Mouse (Mus musculus) liver, embryonic 15.5 days (tissue): ENCODE data around the gene Ccnjl. TPM values are rescaled to one million over a fixed set of nuclear protein-coding genes. Genes with fewer than 3 reads are reported as not detected.
A peak's percentile ranks its signal among the peaks of the same experiment; 100 is the strongest.

Experiments used
- ATAC-seq: fragments of 200-750 bp; cut with Nextera tagmentation; 2 replicates; pipeline ENCODE4 v1.8.0; 2017; ENCODE audit warnings: moderate number of reproducible peaks, mild to moderate bottlenecking, moderate library complexity; ENCODE audit not compliant: insufficient read depth
- H3K27ac ChIP-seq: fragments of 300-500 bp; sonication (generic); replicated peaks from 2 replicates; pipeline ENCODE4 v1.5.1; 2015; ENCODE audit warnings: mild to moderate bottlenecking, inconsistent platforms
- H3K27me3 ChIP-seq: fragments of 300-500 bp; sonication (generic); 2 replicates; pipeline ENCODE4 v1.6.1; 2015; ENCODE audit warnings: mild to moderate bottlenecking, inconsistent platforms
- H3K36me3 ChIP-seq: fragments of 300-500 bp; sonication (generic); replicated peaks from 2 replicates; pipeline ENCODE4 v1.6.1; 2015; ENCODE audit warnings: moderate library complexity, mild to moderate bottlenecking, inconsistent platforms
- H3K4me1 ChIP-seq: fragments of 300-500 bp; sonication (generic); replicated peaks from 2 replicates; pipeline ENCODE4 v1.6.1; 2015; ENCODE audit warnings: inconsistent platforms
- H3K4me2 ChIP-seq: fragments of 300-500 bp; sonication (generic); 2 replicates; pipeline ENCODE4 v1.6.1; 2015; ENCODE audit warnings: moderate library complexity, mild to moderate bottlenecking, inconsistent platforms
- H3K4me3 ChIP-seq: fragments of 300-500 bp; sonication (generic); replicated peaks from 2 replicates; pipeline ENCODE4 v1.5.1; 2015; ENCODE audit warnings: mild to moderate bottlenecking, inconsistent platforms
- H3K9ac ChIP-seq: fragments of 300-500 bp; sonication (generic); 2 replicates; pipeline ENCODE4 v1.6.1; 2015; ENCODE audit warnings: moderate library complexity, mild to moderate bottlenecking, inconsistent platforms
- H3K9me3 ChIP-seq: fragments of 300-500 bp; sonication (generic); replicated peaks from 2 replicates; pipeline ENCODE4 v1.6.1; 2016; ENCODE audit warnings: inconsistent platforms
- WGBS: fragments of 180-500 bp; shearing (Covaris S2); methylation state at CpG from one replicate; pipeline ENCODE4 v1.1.7; 2015; ENCODE audit warnings: mixed read lengths; ENCODE audit not compliant: insufficient replicate concordance; 5-methylcytosine and 5-hydroxymethylcytosine counted together
- polyA plus RNA-seq: library from polyadenylated mRNA; unstranded; fragments of >200 nt; fragmentation: Nextera tagmentation; extraction: Ambion mirVana; gene quantifications from 2 replicates; pipeline ENCODE4 v1.2.1, GENCODE M21; 2015

The Ccnjl gene
- polyA plus RNA-seq, 1 experiment from 2014 or later, result 2.0 TPM

- Histone ChIP-seq H3K9me3 (no peaks in the 10 kb centered on the region), H3K27me3 (no peaks in the 10 kb centered on the region), H3K4me3 (no peak overlapping the region), H3K36me3 (no peaks in the 10 kb centered on the region), H3K27ac (no peak overlapping the region), H3K9ac (no peak overlapping the region), H3K4me2 (no peak overlapping the region), H3K4me1 (0 out of 2 replicates have a peak, but pooled peaks cover 7% of the 10 kb centered on the region)
- ATAC-seq, result peak; percentile 37; the same call in 1 of the 2 replicates
- WGBS, result 25% methylated on average over 11 of the region's 11 CpGs
Observed at GRCm38 (mm10) chr11:43569595-43569994, 41.0 kb downstream of the Ccnjl start.

GRCm38 (mm10) chr11:43575061-43575375 is 46.4 kb downstream of the Ccnjl start:
- Histone ChIP-seq H3K4me3 (no peak overlapping the region), H3K27me3 (no peaks in the 10 kb centered on the region), H3K9ac (no peak overlapping the region), H3K27ac (no peak overlapping the region), H3K4me2 (no peak overlapping the region), H3K9me3 (no peaks in the 10 kb centered on the region), H3K36me3 (no peaks in the 10 kb centered on the region), H3K4me1 (no peaks in the 10 kb centered on the region)
- no peak for ATAC-seq
- 19% methylated on average over 3 of the region's 3 CpGs for WGBS

- Histone ChIP-seq H3K9ac (no peak overlapping the region), H3K4me2 (no peak overlapping the region), H3K36me3 (no peaks in the 10 kb centered on the region), H3K27ac (no peak overlapping the region), H3K4me1 (no peaks in the 10 kb centered on the region), H3K9me3 (no peaks in the 10 kb centered on the region), H3K27me3 (no peaks in the 10 kb centered on the region), H3K4me3 (no peak overlapping the region)
- ATAC-seq, result no peak
- WGBS, result 8% methylated on average over 9 of the region's 9 CpGs
Observed at GRCm38 (mm10) chr11:43575376-43576151, 47.0 kb downstream of the Ccnjl start.

- 60% methylated on average over 11 of the region's 11 CpGs for WGBS
- ATAC-seq, result no peak
Observed at GRCm38 (mm10) chr11:43577713-43578478, 49.3 kb downstream of the Ccnjl start.

GRCm38 (mm10) chr11:43585211-43586005 is 56.8 kb downstream of the Ccnjl start:
- Histone ChIP-seq H3K9ac (no peak overlapping the region), H3K36me3 (no peaks in the 10 kb centered on the region), H3K27ac (no peak overlapping the region), H3K4me1 (no peaks in the 10 kb centered on the region), H3K4me3 (no peak overlapping the region), H3K4me2 (no peak overlapping the region), H3K27me3 (no peaks in the 10 kb centered on the region), H3K9me3 (no peaks in the 10 kb centered on the region)
- 80% methylated on average over 22 of the region's 22 CpGs for WGBS
- no peak for ATAC-seq

More at GRCm38 (mm10) chr11:43577713-43578478, 49.3 kb downstream of the Ccnjl start:
- H3K4me2 ChIP-seq, result no peak overlapping the region
- H3K27me3 ChIP-seq, result no peaks in the 10 kb centered on the region
- no peaks in the 10 kb centered on the region for H3K4me1 ChIP-seq
- no peaks in the 10 kb centered on the region for H3K9me3 ChIP-seq
- H3K9ac ChIP-seq, result no peak overlapping the region
- H3K4me3 ChIP-seq, result no peak overlapping the region
- H3K27ac ChIP-seq, result no peak overlapping the region
- H3K36me3 ChIP-seq, result no peaks in the 10 kb centered on the region

- Histone ChIP-seq H3K9me3 (no peaks in the 10 kb centered on the region), H3K4me2 (no peak within 1 kb of the TSS), H3K4me1 (no peaks in the 10 kb centered on the region), H3K36me3 (no peaks in the 10 kb centered on the region), H3K4me3 (no peak within 1 kb of the TSS), H3K9ac (no peak within 1 kb of the TSS), H3K27ac (no peak within 1 kb of the TSS), H3K27me3 (no peaks in the 10 kb centered on the region)
- 45% methylated on average over 7 of the region's 7 CpGs for WGBS
- ATAC-seq, result no peak
Observed at GRCm38 (mm10) chr11:43586324-43587090, 57.9 kb downstream of the Ccnjl start, which contains the start of gene 4933415A04Rik. 4933415A04Rik (plus strand) TSS chr11:43587040.

GRCm38 (mm10) chr11:43589530-43590072 is 61.0 kb downstream of the Ccnjl start:
- H3K27me3 ChIP-seq, result no peaks in the 10 kb centered on the region
- H3K4me3 ChIP-seq, result no peak overlapping the region
- H3K27ac ChIP-seq, result no peak overlapping the region
- H3K9ac ChIP-seq, result no peak overlapping the region
- WGBS, result 63% methylated on average over 6 of the region's 6 CpGs
- no peak for ATAC-seq
- no peak overlapping the region for H3K4me2 ChIP-seq
- no peaks in the 10 kb centered on the region for H3K9me3 ChIP-seq
- H3K4me1 ChIP-seq, result no peaks in the 10 kb centered on the region
- H3K36me3 ChIP-seq, result no peaks in the 10 kb centered on the region

- ATAC-seq, result no peak
- H3K4me2 ChIP-seq, result no peak within 1 kb of the TSS
- WGBS, result 65% methylated on average over 5 of the region's 5 CpGs
- no peaks in the 10 kb centered on the region for H3K9me3 ChIP-seq
- no peak within 1 kb of the TSS for H3K9ac ChIP-seq
- H3K4me3 ChIP-seq, result no peak within 1 kb of the TSS
- H3K27me3 ChIP-seq, result no peaks in the 10 kb centered on the region
- H3K27ac ChIP-seq, result no peak within 1 kb of the TSS
- H3K4me1 ChIP-seq, result no peaks in the 10 kb centered on the region
- H3K36me3 ChIP-seq, result no peaks in the 10 kb centered on the region
Observed at GRCm38 (mm10) chr11:43601440-43601839, 72.9 kb downstream of the Ccnjl start, which contains the start of gene Fabp6. Fabp6 (minus strand) TSS chr11:43601540.

GRCm38 (mm10) chr11:43604207-43604606 is 75.6 kb downstream of the Ccnjl start:
- Histone ChIP-seq H3K4me1 (no peaks in the 10 kb centered on the region), H3K4me2 (no peak overlapping the region), H3K27me3 (no peaks in the 10 kb centered on the region), H3K27ac (no peak overlapping the region), H3K9ac (no peak overlapping the region), H3K36me3 (no peaks in the 10 kb centered on the region), H3K4me3 (no peak overlapping the region), H3K9me3 (no peaks in the 10 kb centered on the region)
- no peak for ATAC-seq
- WGBS, result 58% methylated on average over 2 of the region's 2 CpGs

- no peaks in the 10 kb centered on the region for H3K4me1 ChIP-seq
- H3K4me2 ChIP-seq, result no peak overlapping the region
- no peak overlapping the region for H3K27ac ChIP-seq
- no peak overlapping the region for H3K4me3 ChIP-seq
- H3K27me3 ChIP-seq, result no peaks in the 10 kb centered on the region
- no peak for ATAC-seq
- H3K36me3 ChIP-seq, result no peaks in the 10 kb centered on the region
- WGBS, result 46% methylated on average over 6 of the region's 6 CpGs
- H3K9me3 ChIP-seq, result no peaks in the 10 kb centered on the region
- no peak overlapping the region for H3K9ac ChIP-seq
Observed at GRCm38 (mm10) chr11:43604891-43605290, 76.3 kb downstream of the Ccnjl start.
